Mouse (Mus musculus) megakaryocyte-erythroid progenitor cell, adult 5-6 weeks (primary cell): Measurements from ENCODE around the gene Cmya5. TPM values are rescaled to one million over a fixed set of nuclear protein-coding genes. Genes with fewer than 3 reads are reported as not detected.

ENCODE experiments used
- ATAC-seq: replicated peaks from 2 replicates; pipeline ENCODE4 v1.8.0; 2016; ENCODE audit warnings: mild to moderate bottlenecking, inconsistent platforms; ENCODE audit not compliant: severe bottlenecking, poor library complexity, low FRiP score, low TSS enrichment
- total RNA-seq, 2 experiments: library from RNA; stranded (forward) in 1 of 2; stranded (reverse) in 1 of 2; fragments of 200-1000, 215-1000 nt in 1 of 2; fragments of >200 nt in 1 of 2; fragmentation: Nextera tagmentation in 1 of 2; gene quantifications; 2 replicates each; pipeline ENCODE4 v1.2.3; 2014 to 2017

The Cmya5 gene
- total RNA-seq, 2 experiments from 2014 or later: 0.23 TPM; not detected in 1

GRCm38 (mm10) chr13:93006347-93006746 lies 138.2 kb downstream of the Cmya5 start:
- ATAC-seq: no peak

GRCm38 (mm10) chr13:93004003-93004402 lies 140.5 kb downstream of the Cmya5 start:
- ATAC-seq: no peak

GRCm38 (mm10) chr13:93002456-93002855 lies 142.1 kb downstream of the Cmya5 start:
- ATAC-seq: no peak

GRCm38 (mm10) chr13:93000640-93001351 lies 143.7 kb downstream of the Cmya5 start:
- no peak for ATAC-seq

- no peak for ATAC-seq
Measured at GRCm38 (mm10) chr13:92999860-93000259, 144.7 kb downstream of the Cmya5 start.

GRCm38 (mm10) chr13:92994743-92995142 lies 149.8 kb downstream of the Cmya5 start:
- no peak for ATAC-seq

GRCm38 (mm10) chr13:92992823-92993222 lies 151.7 kb downstream of the Cmya5 start:
- no peak for ATAC-seq

Other genes starting within 250 kb of the Cmya5 start
- gene Tent2, start 47.7 kb upstream of the Cmya5 start, total RNA-seq (2014; fragmentation: Nextera tagmentation): 60.7 and 76.1 TPM in 2 replicates
- gene Tent2, start 47.7 kb upstream of the Cmya5 start, total RNA-seq (2017): 28.2 and 44.2 TPM in 2 replicates
- 11.5 and 11.6 TPM in 2 replicates for gene Homer1, start 154.9 kb upstream of the Cmya5 start, total RNA-seq (2014; fragmentation: Nextera tagmentation)
- 14.1 and 21.1 TPM in 2 replicates for gene Homer1, start 154.9 kb upstream of the Cmya5 start, total RNA-seq (2017)